Comparison of ENCODE assay signal across 12 mouse cellular contexts in the genomic region with DNA sequence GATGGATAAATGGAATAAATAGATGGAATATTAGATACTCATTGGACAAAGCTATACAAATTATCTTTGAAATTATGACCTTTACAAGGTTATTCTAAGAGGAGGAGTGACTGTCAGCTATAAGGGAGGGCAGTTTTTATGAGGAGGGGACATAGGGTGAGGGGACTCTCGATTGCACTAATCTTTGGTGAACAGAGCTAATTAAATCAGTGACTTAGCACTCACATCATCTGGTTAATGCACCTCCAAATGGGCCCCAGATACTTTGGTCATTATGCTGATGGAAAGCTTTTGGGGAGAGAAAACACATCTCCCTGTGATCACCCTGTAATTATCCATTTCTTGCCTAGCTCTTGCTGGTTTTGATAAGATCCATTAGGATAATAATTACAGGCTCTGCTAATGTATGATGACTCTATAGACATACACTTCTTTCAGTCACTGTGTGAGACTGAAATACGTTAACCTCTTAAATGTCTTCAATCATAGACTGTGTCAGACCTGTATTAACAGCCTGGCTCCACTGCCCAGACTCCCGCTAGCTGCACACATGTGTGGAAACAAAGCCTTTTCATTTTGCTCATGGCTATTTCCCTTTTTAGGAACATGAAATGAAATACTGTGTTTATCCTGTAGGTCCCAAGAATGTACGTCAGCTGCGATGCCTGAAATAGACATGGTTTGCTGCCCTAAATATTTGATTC.
DNase-seq lines count a peak whose midpoint lies in the region; ATAC-seq and TF ChIP-seq lines count a peak whose summit lies in the region.
"Had no signal": no experiment of that assay in that cellular context is flagged by ENCODE, and none has a peak within 500 bp of the region (broad histone marks: within the 10 kb centered on the region; RNA-seq: fewer than 3 reads in every experiment).

No protein-coding gene starts in this region.

- no peak overlapping the region for H3K9ac ChIP-seq in embryonic facial prominence, embryonic 13.5 days
- H3K9ac ChIP-seq in liver, embryonic 11.5 days (ENCODE audit: low read depth, low read length) = no peak overlapping the region
- H3K9ac ChIP-seq in forebrain, postnatal 0 days = no peak overlapping the region
- H3K9ac ChIP-seq: embryonic facial prominence, embryonic 12.5 days; heart, embryonic 13.5 days had no signal

- H3K4me1 ChIP-seq in embryonic facial prominence, embryonic 13.5 days = peaks cover 11% of the 10 kb centered on the region
- H3K4me1 ChIP-seq in embryonic facial prominence, embryonic 10.5 days = no peaks in the 10 kb centered on the region
- peaks cover 11% of the 10 kb centered on the region for H3K4me1 ChIP-seq in liver, embryonic 11.5 days (replicated peaks; ENCODE audit: control insufficient read depth, insufficient read depth, low read length)
- no peaks in the 10 kb centered on the region for H3K4me1 ChIP-seq in forebrain, postnatal 0 days (ENCODE audit: insufficient read depth)

- H3K9me3 ChIP-seq in embryonic facial prominence, embryonic 13.5 days = no peaks in the 10 kb centered on the region
- H3K9me3 ChIP-seq in embryonic facial prominence, embryonic 10.5 days = no peaks in the 10 kb centered on the region
- no peaks in the 10 kb centered on the region for H3K9me3 ChIP-seq in liver, embryonic 11.5 days (ENCODE audit: control insufficient read depth, low read length)
- no peaks in the 10 kb centered on the region for H3K9me3 ChIP-seq in forebrain, postnatal 0 days (ENCODE audit: low read length)
- H3K9me3 ChIP-seq: embryonic facial prominence, embryonic 12.5 days; heart, embryonic 13.5 days had no signal

- TF ChIP-seq CTCF in forebrain, postnatal 0 days (IDR thresholded peaks at IDR 0.05; ENCODE audit: low read depth) = no peak

- ATAC-seq in embryonic facial prominence, embryonic 13.5 days (ENCODE audit: insufficient number of reproducible peaks, insufficient read depth, low FRiP score, low TSS enrichment, low read depth) = 0 out of 2 replicates have a peak, but pooled peaks have one; percentile 20
- ATAC-seq in liver, embryonic 11.5 days (replicated peaks; ENCODE audit: low FRiP score) = no peak
- peak; percentile 62 for ATAC-seq in forebrain, postnatal 0 days
- ATAC-seq: intestine, postnatal 0 days had no signal

- no peaks in the 10 kb centered on the region for H3K36me3 ChIP-seq in embryonic facial prominence, embryonic 13.5 days
- no peaks in the 10 kb centered on the region for H3K36me3 ChIP-seq in embryonic facial prominence, embryonic 10.5 days (replicated peaks)
- no peaks in the 10 kb centered on the region for H3K36me3 ChIP-seq in liver, embryonic 11.5 days (ENCODE audit: control insufficient read depth, insufficient read depth, low read length)
- no peaks in the 10 kb centered on the region for H3K36me3 ChIP-seq in forebrain, postnatal 0 days (ENCODE audit: insufficient read depth)
- H3K36me3 ChIP-seq: embryonic facial prominence, embryonic 12.5 days; heart, embryonic 13.5 days had no signal

- no peaks in the 10 kb centered on the region for H3K27me3 ChIP-seq in embryonic facial prominence, embryonic 13.5 days
- H3K27me3 ChIP-seq in embryonic facial prominence, embryonic 10.5 days (replicated peaks; ENCODE audit: low read depth, poor library complexity, severe bottlenecking) = no peaks in the 10 kb centered on the region
- H3K27me3 ChIP-seq in liver, embryonic 11.5 days (replicated peaks; ENCODE audit: control insufficient read depth, insufficient read depth, low read length) = no peaks in the 10 kb centered on the region
- no peaks in the 10 kb centered on the region for H3K27me3 ChIP-seq in forebrain, postnatal 0 days (ENCODE audit: insufficient read depth, low read length)
- H3K27me3 ChIP-seq: embryonic facial prominence, embryonic 12.5 days; heart, embryonic 13.5 days had no signal

- no peak for DNase-seq in embryonic facial prominence, embryonic 10.5 days (ENCODE audit: low spot score)
- DNase-seq in liver, embryonic 11.5 days (ENCODE audit: low spot score) = no peak
- no peak for DNase-seq in liver
- peak; percentile 20 for DNase-seq in forebrain, postnatal 0 days
- peak; percentile 43 for DNase-seq in skeletal muscle tissue, adult 2 months (ENCODE audit: low read depth, low spot score)
- no peak for DNase-seq in left cerebral cortex, adult 18-20 months (ENCODE audit: low spot score in 2 of 2)
- DNase-seq in kidney, postnatal 14 days = no peak
- DNase-seq: cerebellum, adult 8-10 months had no signal

- WGBS in embryonic facial prominence, embryonic 13.5 days = 28% methylated on average over 5 of the region's 5 CpGs
- 77% methylated on average over 5 of the region's 5 CpGs for WGBS in embryonic facial prominence, embryonic 10.5 days
- 75% methylated on average over 5 of the region's 5 CpGs for WGBS in liver, embryonic 11.5 days
- WGBS in forebrain, postnatal 0 days = 39% methylated on average over 5 of the region's 5 CpGs

- no peak overlapping the region for H3K4me3 ChIP-seq in embryonic facial prominence, embryonic 13.5 days
- no peak overlapping the region for H3K4me3 ChIP-seq in embryonic facial prominence, embryonic 10.5 days
- no peak overlapping the region for H3K4me3 ChIP-seq in liver, embryonic 11.5 days (ENCODE audit: low read depth, low read length)
- H3K4me3 ChIP-seq in forebrain, postnatal 0 days (ENCODE audit: low read depth, low read length) = no peak overlapping the region
- H3K4me3 ChIP-seq: embryonic facial prominence, embryonic 12.5 days; heart, embryonic 13.5 days had no signal

- no peak overlapping the region for H3K27ac ChIP-seq in embryonic facial prominence, embryonic 13.5 days
- no peak overlapping the region for H3K27ac ChIP-seq in embryonic facial prominence, embryonic 10.5 days (replicated peaks)
- peak overlapping the region; percentile 55; the same call in 1 of the 2 replicates for H3K27ac ChIP-seq in liver, embryonic 11.5 days (ENCODE audit: low read depth, low read length)
- no peak overlapping the region for H3K27ac ChIP-seq in forebrain, postnatal 0 days (ENCODE audit: low read depth, low read length)
- H3K27ac ChIP-seq: embryonic facial prominence, embryonic 12.5 days; heart, embryonic 13.5 days had no signal

- H3K4me2 ChIP-seq in embryonic facial prominence, embryonic 13.5 days = no peak overlapping the region
- H3K4me2 ChIP-seq in liver, embryonic 11.5 days = peak overlapping the region; percentile 35; the same call in 1 of the 2 replicates
- no peak overlapping the region for H3K4me2 ChIP-seq in forebrain, postnatal 0 days (ENCODE audit: low read depth)
- H3K4me2 ChIP-seq: embryonic facial prominence, embryonic 12.5 days; heart, embryonic 13.5 days had no signal

Comparison
In these comparisons a context has a peak if more than half of its experiments do, and no peak if none do; other contexts are left out.
1. DNase-seq: peak in forebrain, postnatal 0 days (single experiment) and skeletal muscle tissue, adult 2 months (single experiment); none in embryonic facial prominence, embryonic 10.5 days (single experiment), liver, embryonic 11.5 days (single experiment), liver (single experiment), left cerebral cortex, adult 18-20 months (0 of 2) and kidney, postnatal 14 days (single experiment).